ENCODE assay signal across 9 mouse cellular contexts in genomic region chr8:120549922-120550321, GRCm38 (mm10). TPM values are rescaled to one million over a fixed set of nuclear protein-coding genes. Genes with fewer than 3 reads are reported as not detected.
DNase-seq lines count a peak whose midpoint lies in the region; ATAC-seq and TF ChIP-seq lines count a peak whose summit lies in the region.
"Had no signal": no experiment of that assay in that cellular context is flagged by ENCODE, and none has a peak within 500 bp of the region (broad histone marks: within the 10 kb centered on the region; RNA-seq: fewer than 3 reads in every experiment).

No protein-coding gene starts in this region.

- 31% methylated on average over 11 of the region's 11 CpGs for WGBS in heart, embryonic 12.5 days
- WGBS in forebrain, embryonic 12.5 days = 6% methylated on average over 11 of the region's 11 CpGs
- WGBS in limb, embryonic 14.5 days = 9% methylated on average over 11 of the region's 11 CpGs

- H3K9me3 ChIP-seq in heart, embryonic 12.5 days (replicated peaks) = no peaks in the 10 kb centered on the region
- no peaks in the 10 kb centered on the region for H3K9me3 ChIP-seq in forebrain, embryonic 12.5 days
- no peaks in the 10 kb centered on the region for H3K9me3 ChIP-seq in limb, embryonic 14.5 days (ENCODE audit: control insufficient read depth, low read length)

- peak overlapping the region; percentile 64 for H3K9ac ChIP-seq in heart, embryonic 12.5 days
- peak overlapping the region; percentile 48 for H3K9ac ChIP-seq in forebrain, embryonic 12.5 days
- H3K9ac ChIP-seq in limb, embryonic 14.5 days (ENCODE audit: low read depth, low read length, severe bottlenecking) = 0 out of 2 replicates have a peak overlapping the region, but pooled peaks have one; percentile 48

- peaks cover 99% of the 10 kb centered on the region for H3K4me1 ChIP-seq in heart, embryonic 12.5 days (replicated peaks)
- H3K4me1 ChIP-seq in forebrain, embryonic 12.5 days = peaks cover 98% of the 10 kb centered on the region
- H3K4me1 ChIP-seq in limb, embryonic 14.5 days (ENCODE audit: control insufficient read depth, insufficient read depth, low read length) = peaks cover 54% of the 10 kb centered on the region

- peak overlapping the region; percentile 50 for H3K4me2 ChIP-seq in heart, embryonic 12.5 days
- peak overlapping the region; percentile 57 for H3K4me2 ChIP-seq in forebrain, embryonic 12.5 days
- peak overlapping the region; percentile 35 for H3K4me2 ChIP-seq in limb, embryonic 14.5 days (replicated peaks; ENCODE audit: low read depth, low read length, severe bottlenecking)

- ATAC-seq in heart, embryonic 12.5 days (ENCODE audit: insufficient number of reproducible peaks, low FRiP score) = no peak
- peak; percentile 74 for ATAC-seq in forebrain, embryonic 12.5 days (ENCODE audit: low FRiP score)
- no peak for ATAC-seq in limb, embryonic 14.5 days (ENCODE audit: low FRiP score, low read depth)
- ATAC-seq: CD4-positive, CD25-positive, alpha-beta regulatory T cell, adult 4 months had no signal

- intact Hi-C loops in heart, postnatal 25 days (cut with DNase I) = no loop called here

- no peak for TF ChIP-seq POLR2A in limb, embryonic 14.5 days (IDR thresholded peaks at IDR 0.05; ENCODE audit: borderline replicate concordance, extremely low read depth, insufficient read depth, insufficient read length)

- peak overlapping the region; percentile 93 for H3K27ac ChIP-seq in heart, embryonic 12.5 days (ENCODE audit: poor library complexity, severe bottlenecking)
- peak overlapping the region; percentile 96 for H3K27ac ChIP-seq in forebrain, embryonic 12.5 days
- no peak overlapping the region for H3K27ac ChIP-seq in limb, embryonic 14.5 days (replicated peaks; ENCODE audit: low read depth, low read length)

- no peak overlapping the region for H3K4me3 ChIP-seq in heart, embryonic 12.5 days
- H3K4me3 ChIP-seq in forebrain, embryonic 12.5 days (replicated peaks) = peak overlapping the region; percentile 24
- no peak overlapping the region for H3K4me3 ChIP-seq in limb, embryonic 14.5 days (replicated peaks; ENCODE audit: low read length)

- H3K27me3 ChIP-seq in heart, embryonic 12.5 days (replicated peaks) = no peaks in the 10 kb centered on the region
- 0 out of 2 replicates have a peak, but pooled peaks cover 3% of the 10 kb centered on the region for H3K27me3 ChIP-seq in forebrain, embryonic 12.5 days
- H3K27me3 ChIP-seq in limb, embryonic 14.5 days (ENCODE audit: control insufficient read depth, insufficient read depth, low read length) = no peaks in the 10 kb centered on the region

- no peak for DNase-seq in heart, postnatal 25 days (ENCODE audit: low spot score)
- DNase-seq in MN1 (ENCODE audit: low spot score) = peak; percentile 63
- no peak for DNase-seq in limb, embryonic 14.5 days (ENCODE audit: low spot score)
- no peak for DNase-seq in thymus, postnatal 4 days
- no peak for DNase-seq in urinary bladder, postnatal 4 days (ENCODE audit: low spot score in 2 of 2)
- DNase-seq in testis, postnatal 14 days (ENCODE audit: low spot score) = no peak

- peaks cover 17% of the 10 kb centered on the region for H3K36me3 ChIP-seq in heart, embryonic 12.5 days
- H3K36me3 ChIP-seq in forebrain, embryonic 12.5 days (replicated peaks) = peaks cover 16% of the 10 kb centered on the region
- 0 out of 2 replicates have a peak, but pooled peaks cover 3% of the 10 kb centered on the region for H3K36me3 ChIP-seq in limb, embryonic 14.5 days (ENCODE audit: control insufficient read depth, insufficient read depth, low read length)

RNA-seq across cellular contexts. Expression of gene Gins2, which starts 39.2 kb away (rescaled TPM):
- polyA plus RNA-seq in heart, embryonic 12.5 days (2016; fragmentation: Nextera tagmentation; extraction: Ambion mirVana) = 63.4 and 66.8 TPM in 2 replicates
- total RNA-seq in heart, postnatal 25 days (2021) = 1 to 10 TPM; 1.2 to 1.5 TPM
- 83.2 and 84.8 TPM in 2 replicates for polyA plus RNA-seq in forebrain, embryonic 12.5 days (2016; fragmentation: Nextera tagmentation; extraction: Ambion mirVana)
- polyA plus RNA-seq in limb, embryonic 14.5 days (2012; rRNA removed) = 72.3 and 97.9 TPM in 2 replicates
- 92.4 and 107 TPM in 2 replicates for polyA plus RNA-seq in limb, embryonic 14.5 days (2014; fragmentation: Nextera tagmentation; extraction: Ambion mirVana)
